Mouse (Mus musculus) erythroblast, adult 5-6 weeks (primary cell): ENCODE measurements around the gene Gtpbp10. TPM values are rescaled to one million over a fixed set of nuclear protein-coding genes. Genes with fewer than 3 reads are reported as not detected.

Source experiments
- ATAC-seq: replicated peaks from 2 replicates; pipeline ENCODE4 v1.8.0; 2016; ENCODE audit warnings: moderate number of reproducible peaks, mild to moderate bottlenecking, moderate TSS enrichment, inconsistent platforms; ENCODE audit not compliant: poor library complexity, low FRiP score, severe bottlenecking
- total RNA-seq, 2 experiments: library from RNA; stranded (forward) in 1 of 2; stranded (reverse) in 1 of 2; fragments of 150-400 nt in 1 of 2; fragments of 200-764, 138-1000 nt in 1 of 2; gene quantifications; 2 replicates each; pipeline versions ENCODE4 v1.2.3 to v1.2.4; 2015 to 2017; ENCODE audit warnings: low replicate concordance in 2 of 2

The Gtpbp10 gene
- total RNA-seq (2015; ENCODE audit: low replicate concordance) (2.7 and 10.6 TPM in 2 replicates), total RNA-seq (2017; ENCODE audit: low replicate concordance) (3.8 and 5.0 TPM in 2 replicates)

DNA sequence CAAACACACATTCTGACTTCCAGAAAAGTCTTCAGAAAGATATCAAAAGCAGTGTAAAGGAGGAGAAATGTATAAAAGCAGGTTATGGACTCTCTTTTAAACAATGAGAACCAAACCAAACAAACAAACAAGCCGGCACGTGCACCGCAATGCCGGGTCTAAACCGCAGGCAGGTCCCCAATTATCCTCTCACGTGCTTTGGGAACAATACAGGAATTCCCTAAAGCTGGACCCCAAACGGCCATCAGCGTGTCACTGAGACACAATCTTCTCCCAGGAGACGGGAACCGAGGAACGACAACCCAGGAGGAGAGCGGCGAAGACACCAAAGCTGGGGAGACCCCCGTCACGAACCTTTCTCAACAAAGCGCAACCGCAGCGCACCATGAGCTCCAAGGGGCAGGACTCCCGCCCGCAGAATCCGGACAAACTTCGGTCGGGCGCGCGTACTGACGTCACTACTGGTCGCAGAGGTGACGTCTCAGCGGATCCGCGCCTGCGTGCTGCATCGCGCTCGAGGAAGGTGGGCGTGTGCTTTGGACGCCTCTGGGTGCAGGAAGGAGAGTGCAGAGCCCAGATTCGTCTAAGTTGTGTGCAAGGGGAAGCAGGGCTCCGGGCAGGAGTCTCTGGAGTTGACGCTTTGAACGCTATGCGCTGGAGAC lies at the start of gene Gtpbp10:
Gene Gtpbp10 (minus strand): TSS at position 460 of the 662 bp plus-strand sequence.
- peak; percentile 99 for ATAC-seq

DNA sequence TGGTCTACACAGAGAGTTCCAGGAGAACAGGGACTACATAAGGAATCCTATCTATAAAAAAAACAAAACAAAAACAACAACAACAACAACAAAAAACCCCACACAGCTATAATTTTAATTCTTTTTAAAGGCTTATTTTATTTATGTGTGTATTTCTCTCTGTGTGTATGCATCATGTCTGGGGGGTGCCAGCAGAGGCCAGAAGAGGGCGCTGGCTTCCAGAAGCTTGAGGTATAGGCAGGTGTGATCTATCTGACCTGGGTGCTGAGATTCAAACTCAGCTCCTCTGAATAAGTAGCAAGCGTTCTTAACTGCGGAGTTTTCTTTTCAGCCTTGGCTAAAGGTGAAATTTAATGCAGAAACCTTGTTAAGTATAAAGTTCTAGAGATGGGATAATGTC lies 28.3 kb upstream of the Gtpbp10 start:
- no peak for ATAC-seq

DNA sequence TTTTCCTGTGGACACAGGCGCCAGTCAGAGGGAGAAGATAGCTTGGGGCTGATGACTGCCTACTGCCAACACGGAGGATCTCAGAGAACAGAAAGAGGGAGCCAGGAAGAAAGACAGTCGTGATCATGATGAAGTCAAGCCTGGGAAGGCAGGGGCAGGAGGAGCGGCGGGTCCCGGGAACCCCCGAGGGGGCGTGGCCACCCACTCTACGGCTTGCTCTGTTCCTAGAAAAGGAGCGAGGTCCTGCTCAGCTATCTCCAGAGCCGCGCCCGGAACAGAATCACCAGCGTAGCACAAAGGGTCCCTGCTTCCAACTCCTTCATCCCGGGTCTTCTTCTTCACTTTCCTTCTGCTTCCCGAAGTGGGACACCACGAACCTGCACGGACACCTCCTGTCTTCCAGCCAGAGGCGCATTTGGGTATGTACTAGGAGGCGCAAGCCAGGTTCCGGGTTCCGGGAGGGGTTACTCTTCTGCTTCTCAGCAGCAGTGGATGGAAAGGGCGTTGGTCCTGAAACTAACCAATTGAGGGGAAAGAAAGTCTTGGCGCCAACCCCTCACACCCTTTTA lies 14.5 kb upstream of the Gtpbp10 start, which contains the start of gene Gm8773:
Gene Gm8773 (plus strand): TSS at position 51 of the 569 bp plus-strand sequence.
- no peak for ATAC-seq

DNA sequence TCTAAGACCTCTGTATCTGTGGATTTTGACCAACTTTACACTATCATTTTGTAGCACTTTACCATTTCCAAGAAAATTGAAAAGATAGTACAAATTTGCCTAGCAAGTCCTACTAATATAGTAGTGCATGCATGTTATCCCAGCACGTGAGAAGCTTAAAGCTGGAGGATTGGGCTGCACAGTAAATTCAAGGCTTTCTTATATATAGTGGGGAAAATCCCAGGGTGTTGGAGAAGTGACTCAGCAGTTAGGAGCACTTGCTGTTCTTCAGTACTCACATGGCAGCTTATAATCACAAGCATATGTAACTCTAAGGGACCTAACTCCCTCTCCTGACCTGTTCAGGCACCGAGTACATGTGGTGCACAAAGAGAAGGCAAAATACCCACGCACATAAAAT lies 3.1 kb upstream of the Gtpbp10 start:
- no peak for ATAC-seq

DNA sequence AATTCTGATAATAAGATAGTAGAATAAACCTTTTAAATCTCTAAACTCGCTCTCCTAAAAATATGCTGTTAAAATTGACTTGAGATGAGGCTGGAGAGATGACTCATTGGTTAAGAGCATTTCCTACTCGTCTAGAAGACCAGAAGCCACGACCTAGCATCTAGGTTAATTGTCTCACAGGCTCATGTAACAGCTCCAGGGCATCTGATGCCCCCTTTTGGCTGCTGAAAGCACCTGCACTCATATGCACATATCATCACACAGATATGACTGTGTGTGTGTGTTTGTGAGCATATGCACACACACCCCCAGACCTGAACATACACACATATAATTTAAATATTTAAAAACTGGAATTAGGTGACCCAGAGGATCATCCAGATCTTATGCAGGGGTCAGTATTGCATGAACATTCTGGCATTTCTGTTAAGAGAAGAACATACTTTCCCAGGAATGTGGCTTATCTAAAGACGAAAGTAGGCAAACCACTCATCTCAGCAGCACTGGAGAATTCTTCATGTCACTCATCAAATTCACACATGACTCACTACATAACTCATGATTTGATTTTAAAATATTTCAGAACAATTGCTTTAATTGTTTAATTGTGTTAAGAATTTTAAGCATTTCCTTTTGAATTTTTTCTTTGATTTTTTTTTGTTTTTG lies 1.8 kb upstream of the Gtpbp10 start:
- no peak for ATAC-seq

DNA sequence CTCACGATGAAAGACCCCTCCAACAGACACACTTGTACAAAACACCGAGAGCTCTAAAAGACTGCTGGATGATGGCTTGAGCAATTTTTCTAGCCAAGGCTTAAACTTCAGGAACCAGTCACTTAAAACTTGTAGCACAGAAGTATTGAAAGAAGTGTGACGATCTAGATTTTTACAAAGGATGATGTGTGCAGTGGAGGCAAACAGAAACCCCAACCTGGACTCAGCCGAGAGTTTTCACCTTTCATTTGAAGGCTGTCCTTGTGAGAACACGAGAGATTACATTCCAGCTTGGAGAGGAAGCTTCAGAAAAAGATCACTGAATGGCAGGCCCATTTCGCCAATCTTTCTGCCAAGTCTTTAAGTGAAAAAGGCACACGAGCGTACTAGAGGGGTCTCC lies 460 bp upstream of the Gtpbp10 start:
- no peak for ATAC-seq

DNA sequence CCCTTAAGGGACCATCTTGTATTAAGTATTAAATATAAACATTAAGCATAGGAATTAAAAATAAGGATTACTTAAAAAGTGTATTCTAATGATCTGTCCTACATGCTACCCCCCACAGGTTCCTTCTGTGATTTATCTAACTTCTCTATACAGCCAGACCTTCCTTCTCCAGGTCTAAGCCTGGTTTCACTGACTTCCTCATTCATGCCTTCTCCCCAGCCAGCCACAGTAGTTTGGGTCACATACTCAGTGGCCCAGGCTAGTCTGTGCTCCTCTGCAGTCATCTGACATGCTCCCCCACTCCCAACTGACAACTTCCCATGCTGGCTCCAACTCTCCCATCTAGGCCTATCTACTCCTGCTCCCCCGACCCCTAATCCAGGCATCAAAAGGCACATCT lies 8.2 kb downstream of the Gtpbp10 start:
- ATAC-seq = no peak

DNA sequence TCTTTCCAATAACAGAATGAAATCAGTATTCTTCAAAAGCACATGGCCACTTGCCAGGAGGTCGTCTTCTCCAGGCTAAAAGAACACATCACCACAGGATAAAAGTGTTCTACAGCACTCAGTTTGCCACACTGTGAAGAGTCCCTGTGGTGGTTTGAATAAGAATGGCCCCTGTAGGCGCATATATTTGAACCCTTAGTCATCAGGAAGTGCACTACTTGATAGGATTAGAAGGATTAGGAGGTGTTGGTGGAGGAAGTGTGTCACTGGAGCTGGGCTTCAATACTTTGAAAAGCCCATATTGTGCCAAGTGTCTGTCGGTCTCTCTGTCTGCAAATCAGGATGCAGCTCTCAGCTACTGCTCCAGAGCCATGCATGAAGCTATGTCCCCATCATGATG lies 19.0 kb downstream of the Gtpbp10 start:
- no peak for ATAC-seq

DNA sequence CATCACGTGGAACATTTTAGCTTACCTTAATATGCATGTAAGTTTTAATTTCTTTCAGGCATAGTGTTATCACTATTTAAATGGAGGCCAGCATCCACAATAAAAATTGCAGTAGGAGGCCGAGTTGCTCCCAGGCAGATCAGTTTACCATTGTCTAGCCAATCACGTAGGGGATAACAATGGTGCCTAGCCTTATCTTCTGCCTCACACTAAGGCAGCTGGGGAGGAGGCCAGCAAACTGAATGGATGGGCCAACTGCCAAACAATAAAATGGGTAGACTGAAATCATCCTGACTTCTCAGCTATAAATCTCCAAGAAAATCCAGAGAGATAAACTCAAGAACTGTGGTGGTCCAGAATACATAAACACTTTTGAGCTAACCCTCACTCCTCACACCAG lies 19.6 kb downstream of the Gtpbp10 start:
- no peak for ATAC-seq

DNA sequence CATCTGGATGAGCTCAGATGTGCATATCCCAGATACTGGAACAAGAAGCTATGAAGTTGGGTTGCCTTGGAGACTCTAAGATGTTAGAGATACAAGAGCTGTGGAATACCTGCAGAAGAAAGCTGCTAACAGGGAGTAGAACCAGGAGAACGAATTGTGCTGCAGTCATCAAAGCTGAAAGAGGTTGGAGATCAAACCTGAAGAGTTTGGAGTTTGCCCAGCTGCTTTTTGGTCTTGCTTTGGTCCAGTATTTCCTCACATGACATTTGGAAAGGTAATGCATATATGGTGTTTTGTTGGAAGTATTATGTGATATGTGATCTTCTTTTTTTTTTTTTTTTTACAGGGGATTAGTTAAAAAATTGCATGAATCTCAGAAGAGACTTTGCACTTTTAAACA lies 23.2 kb downstream of the Gtpbp10 start:
- no peak for ATAC-seq

DNA sequence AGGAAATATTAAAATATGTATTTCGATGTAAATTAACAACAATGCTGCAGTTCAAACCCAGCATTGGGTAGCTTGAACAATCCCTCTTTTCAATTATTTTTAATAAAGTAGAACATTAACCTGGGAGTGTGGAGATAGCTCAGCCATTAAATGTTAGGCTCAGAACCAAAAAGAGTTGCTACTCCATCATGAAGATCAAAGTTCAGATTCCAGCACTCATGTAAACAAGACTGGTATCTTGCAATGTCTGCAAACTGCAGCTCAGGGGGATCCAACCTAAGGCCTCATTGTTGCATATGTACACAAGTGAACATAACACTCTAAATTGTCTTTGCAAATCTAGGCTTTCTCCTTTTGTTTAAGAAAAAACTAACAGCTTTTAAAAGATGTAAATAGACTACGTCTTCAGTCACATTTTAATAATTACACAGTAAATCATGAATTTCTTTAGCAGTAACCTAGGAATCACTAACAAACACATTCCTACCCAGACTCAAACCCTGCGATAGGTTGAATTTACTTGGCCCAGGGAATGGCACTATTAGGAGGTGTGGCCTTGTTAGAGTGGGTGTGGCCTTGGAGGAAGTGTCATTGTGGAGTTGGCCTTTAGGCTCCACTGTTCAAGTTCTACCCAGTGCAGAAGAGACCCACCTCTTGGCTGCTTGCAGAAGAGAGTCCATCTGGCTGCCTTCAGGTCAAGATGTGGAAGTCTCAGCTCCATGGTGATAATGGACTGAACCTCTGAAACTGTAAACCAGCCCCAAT lies 25.5 kb downstream of the Gtpbp10 start:
- ATAC-seq = no peak

DNA sequence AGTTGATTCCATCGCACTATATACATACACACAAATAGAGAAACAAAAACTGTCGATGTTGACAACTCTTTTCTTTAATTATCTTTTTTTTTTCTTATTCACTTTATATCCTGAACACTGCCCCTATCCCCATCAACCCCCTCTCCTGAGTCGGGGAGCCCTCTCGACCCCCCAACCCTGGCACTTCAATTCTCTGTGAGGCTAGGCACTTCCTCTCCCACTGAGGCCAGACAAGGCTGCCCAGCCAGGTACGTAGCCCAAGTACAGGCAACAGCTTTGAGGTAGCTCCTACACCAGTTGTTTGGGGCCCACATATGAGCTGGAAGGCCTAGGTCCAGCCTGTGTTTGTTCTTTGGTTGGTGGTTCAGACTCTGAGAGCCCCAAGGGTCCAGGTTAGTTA lies 43.9 kb downstream of the Gtpbp10 start:
- ATAC-seq = no peak

DNA sequence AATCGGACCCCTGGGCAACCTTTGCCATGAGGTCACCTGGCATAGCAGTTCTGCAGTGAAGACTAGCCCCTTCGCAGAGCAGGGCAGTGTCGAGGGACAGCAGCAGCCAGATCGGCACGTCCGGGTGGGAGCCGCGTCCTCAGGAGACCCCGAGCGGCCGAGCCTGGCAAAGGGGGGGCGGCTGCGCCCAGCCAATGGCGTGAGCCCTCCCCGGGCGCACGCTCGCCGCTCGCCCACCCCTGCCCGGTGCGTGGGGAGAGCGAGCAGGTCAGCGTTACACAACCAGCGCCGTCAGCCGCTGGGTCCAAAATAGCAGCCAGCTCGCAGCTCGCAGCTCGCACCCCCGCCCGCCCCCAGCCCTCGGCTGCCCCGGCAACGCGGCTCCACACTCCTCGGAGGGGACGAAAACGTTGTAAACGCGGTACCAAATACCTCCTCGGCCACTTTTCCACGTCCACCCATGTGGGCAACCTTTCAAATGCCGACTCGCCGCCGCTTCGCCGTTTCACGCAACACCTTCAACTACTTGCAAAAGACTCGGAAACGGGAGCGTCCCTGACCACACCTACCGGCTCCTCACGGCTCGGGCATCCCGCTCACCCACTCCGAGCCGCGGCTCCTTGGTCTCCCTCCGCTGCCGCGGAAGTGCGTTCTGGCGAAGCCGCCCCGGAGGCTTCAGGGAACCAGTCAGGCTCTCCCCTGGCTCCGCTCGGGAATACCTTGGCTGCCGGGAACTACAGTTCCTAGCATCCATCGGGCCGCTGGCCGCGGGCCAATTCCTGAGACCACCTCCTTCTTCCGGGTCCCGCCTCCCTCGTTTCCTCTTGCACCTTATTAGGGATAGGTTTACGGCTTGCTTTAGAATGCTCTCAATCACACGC lies 44.9 kb downstream of the Gtpbp10 start, which contains the start of gene Cldn12:
Gene Cldn12 (minus strand): TSS at position 763 of the 881 bp plus-strand sequence.
- ATAC-seq = no peak

DNA sequence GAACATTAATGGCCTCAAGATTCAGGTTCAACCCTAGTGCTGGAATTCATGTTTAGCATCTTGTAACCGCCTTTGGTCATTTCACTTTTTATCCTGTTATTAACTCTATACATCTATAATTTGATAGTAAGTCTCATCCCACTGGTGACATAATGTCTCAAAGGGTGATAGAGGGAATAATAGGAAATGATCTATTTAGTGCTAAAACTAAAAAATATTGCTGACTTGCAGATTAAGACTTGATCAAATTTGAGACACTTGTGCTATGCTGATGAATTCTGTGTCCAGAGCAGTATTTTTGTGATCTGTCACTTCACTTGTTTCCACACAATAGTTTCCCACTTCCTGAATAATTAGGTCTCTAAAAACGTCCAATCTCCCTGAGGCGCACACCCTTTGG lies 47.9 kb downstream of the Gtpbp10 start:
- no peak for ATAC-seq

DNA sequence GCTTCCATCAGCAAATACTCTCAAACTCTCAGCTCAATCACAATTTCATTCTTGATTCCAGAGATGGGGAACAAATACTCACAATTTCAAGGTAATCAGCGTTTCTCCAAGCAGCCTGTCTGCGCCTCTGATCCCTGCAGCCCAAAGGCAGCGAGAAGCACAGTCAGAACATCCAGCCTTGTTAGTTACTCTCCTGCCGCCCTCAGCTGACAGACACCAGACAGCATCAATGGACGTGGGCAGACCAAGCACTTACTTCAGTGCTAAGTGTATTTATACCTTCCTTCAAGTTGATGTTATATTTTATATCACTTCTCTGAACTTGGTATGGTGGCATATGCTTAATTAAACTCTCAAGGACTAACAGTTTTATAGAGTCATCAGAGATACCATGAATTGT lies 48.3 kb downstream of the Gtpbp10 start:
- ATAC-seq = no peak

DNA sequence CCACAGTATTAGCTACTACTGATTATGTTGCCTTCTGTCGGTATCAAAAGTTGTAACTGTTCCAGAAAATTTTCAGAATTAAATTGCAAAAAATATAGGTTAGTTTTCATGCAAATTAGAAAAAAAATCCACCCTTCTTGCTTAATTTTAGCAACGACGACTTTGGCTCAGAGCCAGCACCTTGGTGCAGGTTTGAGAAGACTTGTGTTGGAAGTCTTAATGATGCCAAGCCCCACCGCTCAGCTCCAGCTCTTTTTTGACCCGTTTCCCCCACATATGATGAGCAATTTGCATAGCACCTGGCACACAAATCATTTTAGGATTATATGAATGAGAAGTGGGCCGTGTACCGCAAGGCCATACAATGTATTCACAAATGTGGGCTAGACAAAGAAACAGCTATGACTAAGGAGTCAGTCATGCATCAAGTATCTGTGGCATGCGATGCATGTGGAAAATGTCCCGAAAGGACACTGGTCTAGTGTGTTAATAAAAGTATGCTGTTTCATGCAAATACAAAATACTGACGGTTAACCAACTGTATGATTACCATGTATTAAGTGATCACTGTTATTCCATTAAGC lies 48.9 kb downstream of the Gtpbp10 start:
- ATAC-seq = no peak

DNA sequence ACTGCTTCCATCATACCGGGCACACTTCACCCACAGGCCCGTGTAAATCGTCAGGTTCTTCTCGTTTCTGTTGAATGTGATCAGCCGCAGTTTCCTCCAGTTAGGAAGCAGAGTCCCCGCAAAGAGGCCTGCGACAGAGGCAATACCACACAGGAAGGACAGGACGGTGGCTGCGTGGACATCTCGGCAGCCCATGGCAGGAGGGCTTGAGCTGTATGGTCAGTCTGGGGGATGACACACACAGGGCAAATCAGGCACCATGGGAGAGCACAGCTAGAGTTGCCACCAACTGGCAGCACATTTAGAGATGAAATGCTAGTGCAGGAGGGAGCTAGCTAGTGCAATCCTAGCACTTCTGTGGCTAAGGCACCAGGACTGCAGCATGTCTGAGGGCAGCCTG lies 51.1 kb downstream of the Gtpbp10 start:
- ATAC-seq = no peak

DNA sequence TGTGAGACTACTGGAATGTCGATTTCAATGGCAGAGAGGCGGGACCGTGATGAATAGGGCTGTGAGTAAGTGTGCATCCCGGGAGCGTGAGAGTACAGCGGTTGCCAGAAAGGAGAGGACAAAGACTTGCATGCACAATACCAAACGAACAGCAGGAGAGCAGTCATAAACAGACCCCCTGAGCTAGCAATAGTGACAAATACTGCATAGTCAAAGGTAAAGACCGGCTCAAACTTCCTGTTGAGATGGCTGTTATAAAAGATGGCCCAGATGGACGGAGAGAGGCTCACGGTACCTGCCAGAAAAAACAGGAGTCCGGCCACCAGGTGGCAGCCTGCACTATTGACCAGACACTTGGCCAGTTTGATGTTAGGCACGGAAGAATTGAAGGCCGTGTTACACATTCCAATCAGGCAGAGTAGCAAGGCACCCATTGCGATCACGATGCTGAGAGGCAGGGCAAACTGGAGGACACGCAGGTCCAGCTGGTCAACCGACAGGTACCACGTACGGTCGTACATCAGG lies 51.6 kb downstream of the Gtpbp10 start:
- no peak for ATAC-seq

DNA sequence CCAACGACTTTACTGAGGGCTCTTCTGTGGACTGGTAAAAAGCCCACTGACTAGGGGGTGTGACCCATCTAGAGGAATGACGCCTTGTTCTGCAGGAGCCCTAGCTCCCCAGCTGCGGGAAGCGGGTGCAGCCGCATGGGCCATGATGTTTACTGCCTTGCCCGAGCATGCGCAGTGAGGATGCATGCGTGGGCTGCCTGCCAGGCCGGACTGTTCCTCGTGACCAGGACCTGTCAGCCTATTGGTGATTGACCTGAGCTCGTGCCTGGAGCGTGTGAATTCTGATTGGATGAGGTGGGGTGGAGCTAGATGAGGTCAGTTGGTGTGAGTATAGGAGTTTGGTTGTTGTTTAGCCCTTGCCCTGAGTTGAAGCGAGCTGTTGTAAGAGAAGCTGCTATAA lies 54.9 kb downstream of the Gtpbp10 start:
- no peak for ATAC-seq
